Mouse (Mus musculus) embryonic facial prominence, embryonic 13.5 days (tissue): ENCODE results near the gene Ica1l. TPM values are rescaled to one million over a fixed set of nuclear protein-coding genes. Genes with fewer than 3 reads are reported as not detected.

ENCODE experiments used
- ATAC-seq: fragments of 200-750 bp; cut with Nextera tagmentation; 2 replicates; pipeline ENCODE4 v1.8.0; 2017; ENCODE audit warnings: low read depth; ENCODE audit not compliant: insufficient number of reproducible peaks, insufficient read depth, low FRiP score, low TSS enrichment
- H3K27ac ChIP-seq: fragments of 300-500 bp; sonication (generic); 2 replicates; pipeline ENCODE4 v1.5.1; 2015; ENCODE audit warnings: moderate library complexity, mild to moderate bottlenecking, inconsistent platforms
- H3K27me3 ChIP-seq: fragments of 300-500 bp; sonication (generic); 2 replicates; pipeline ENCODE4 v1.6.1; 2015; ENCODE audit warnings: mild to moderate bottlenecking, inconsistent platforms
- H3K36me3 ChIP-seq: fragments of 300-500 bp; sonication (generic); 2 replicates; pipeline ENCODE4 v1.6.1; 2015; ENCODE audit warnings: mild to moderate bottlenecking, inconsistent platforms
- H3K4me1 ChIP-seq: fragments of 300-500 bp; sonication (generic); 2 replicates; pipeline ENCODE4 v1.6.1; 2015; ENCODE audit warnings: inconsistent platforms
- H3K4me2 ChIP-seq: fragments of 300-500 bp; sonication (generic); 2 replicates; pipeline ENCODE4 v1.6.1; 2015; ENCODE audit warnings: moderate library complexity, mild to moderate bottlenecking, inconsistent platforms
- H3K4me3 ChIP-seq: fragments of 300-500 bp; sonication (generic); 2 replicates; pipeline ENCODE4 v1.5.1; 2015; ENCODE audit warnings: mild to moderate bottlenecking, inconsistent platforms
- H3K9ac ChIP-seq: fragments of 300-500 bp; sonication (generic); 2 replicates; pipeline ENCODE4 v1.6.1; 2015; ENCODE audit warnings: mild to moderate bottlenecking, inconsistent platforms
- H3K9me3 ChIP-seq: fragments of 300-500 bp; sonication (generic); 2 replicates; pipeline ENCODE4 v1.6.1; 2016; ENCODE audit warnings: inconsistent platforms
- WGBS: fragments of 180-500 bp; shearing (Covaris S2); methylation state at CpG from one replicate; pipeline ENCODE4 v1.1.7; 2015; ENCODE audit warnings: mixed read lengths; 5-methylcytosine and 5-hydroxymethylcytosine counted together
- polyA plus RNA-seq: library from polyadenylated mRNA; unstranded; fragments of >200 nt; fragmentation: Nextera tagmentation; extraction: Ambion mirVana; gene quantifications from 2 replicates; pipeline ENCODE4 v1.2.1, GENCODE M21; 2015

Gene Ica1l
- polyA plus RNA-seq, 1 experiment from 2014 or later = 1.7 TPM

- no peak overlapping the region for H3K27ac ChIP-seq
- H3K27me3 ChIP-seq = no peaks in the 10 kb centered on the region
- H3K4me3 ChIP-seq = no peak overlapping the region
- no peaks in the 10 kb centered on the region for H3K36me3 ChIP-seq
- no peaks in the 10 kb centered on the region for H3K4me1 ChIP-seq
- no peaks in the 10 kb centered on the region for H3K9me3 ChIP-seq
- H3K4me2 ChIP-seq = no peak overlapping the region
- H3K9ac ChIP-seq = no peak overlapping the region
- no peak for ATAC-seq
- 69% methylated on average over 5 of the region's 5 CpGs for WGBS
Observed at GRCm38 (mm10) chr1:60016136-60016611, 26.8 kb downstream of the Ica1l start.

- WGBS = 86% methylated on average over 6 of the region's 6 CpGs
Observed at GRCm38 (mm10) chr1:60015511-60015910, 27.5 kb downstream of the Ica1l start.

GRCm38 (mm10) chr1:60013779-60014178 is 29.2 kb downstream of the Ica1l start:
- no peak overlapping the region for H3K27ac ChIP-seq
- H3K4me3 ChIP-seq = no peak overlapping the region
- ATAC-seq = no peak
- no peaks in the 10 kb centered on the region for H3K4me1 ChIP-seq
- H3K4me2 ChIP-seq = no peak overlapping the region
- no peaks in the 10 kb centered on the region for H3K27me3 ChIP-seq
- no peaks in the 10 kb centered on the region for H3K9me3 ChIP-seq
- H3K9ac ChIP-seq = no peak overlapping the region
- 88% methylated on average over 10 of the region's 10 CpGs for WGBS
- no peaks in the 10 kb centered on the region for H3K36me3 ChIP-seq

More at GRCm38 (mm10) chr1:60015511-60015910, 27.5 kb downstream of the Ica1l start:
- Histone ChIP-seq H3K27ac (no peak overlapping the region), H3K9me3 (no peaks in the 10 kb centered on the region), H3K9ac (no peak overlapping the region), H3K4me1 (no peaks in the 10 kb centered on the region), H3K36me3 (no peaks in the 10 kb centered on the region), H3K27me3 (no peaks in the 10 kb centered on the region), H3K4me3 (no peak overlapping the region), H3K4me2 (no peak overlapping the region)
- no peak for ATAC-seq

- Histone ChIP-seq H3K4me3 (no peak overlapping the region), H3K9me3 (no peaks in the 10 kb centered on the region), H3K27ac (no peak overlapping the region), H3K9ac (no peak overlapping the region), H3K36me3 (no peaks in the 10 kb centered on the region), H3K4me1 (no peaks in the 10 kb centered on the region), H3K27me3 (no peaks in the 10 kb centered on the region), H3K4me2 (no peak overlapping the region)
- no peak for ATAC-seq
- WGBS = 85% methylated on average over 2 of the region's 2 CpGs
Observed at GRCm38 (mm10) chr1:60008743-60009142, 34.2 kb downstream of the Ica1l start.

- Histone ChIP-seq H3K9ac (no peak overlapping the region), H3K9me3 (no peaks in the 10 kb centered on the region), H3K4me1 (no peaks in the 10 kb centered on the region), H3K4me3 (no peak overlapping the region), H3K4me2 (no peak overlapping the region), H3K36me3 (no peaks in the 10 kb centered on the region), H3K27me3 (no peaks in the 10 kb centered on the region), H3K27ac (no peak overlapping the region)
- WGBS = 92% methylated on average over 10 of the region's 10 CpGs
- ATAC-seq = no peak
Observed at GRCm38 (mm10) chr1:60007337-60007736, 35.6 kb downstream of the Ica1l start.

GRCm38 (mm10) chr1:60000319-60000718 is 42.7 kb downstream of the Ica1l start:
- H3K27ac ChIP-seq = no peak overlapping the region
- H3K4me2 ChIP-seq = no peak overlapping the region
- no peaks in the 10 kb centered on the region for H3K4me1 ChIP-seq
- ATAC-seq = no peak
- H3K4me3 ChIP-seq = no peak overlapping the region
- no peak overlapping the region for H3K9ac ChIP-seq
- H3K36me3 ChIP-seq = no peaks in the 10 kb centered on the region
- WGBS = 62% methylated on average over 2 of the region's 2 CpGs
- no peaks in the 10 kb centered on the region for H3K9me3 ChIP-seq
- H3K27me3 ChIP-seq = no peaks in the 10 kb centered on the region

GRCm38 (mm10) chr1:59997352-59997751 is 45.6 kb downstream of the Ica1l start:
- ATAC-seq = no peak
- 66% methylated on average over 5 of the region's 5 CpGs for WGBS

GRCm38 (mm10) chr1:59995646-59996045 is 47.3 kb downstream of the Ica1l start:
- no peak overlapping the region for H3K4me3 ChIP-seq
- H3K4me1 ChIP-seq = no peaks in the 10 kb centered on the region
- H3K9ac ChIP-seq = no peak overlapping the region
- H3K27ac ChIP-seq = no peak overlapping the region
- peaks cover 14% of the 10 kb centered on the region; the same call in 1 of the 2 replicates for H3K36me3 ChIP-seq
- no peak overlapping the region for H3K4me2 ChIP-seq
- no peaks in the 10 kb centered on the region for H3K9me3 ChIP-seq
- H3K27me3 ChIP-seq = no peaks in the 10 kb centered on the region
- ATAC-seq = no peak
- WGBS = 55% methylated on average over 3 of the region's 3 CpGs

More at GRCm38 (mm10) chr1:59997352-59997751, 45.6 kb downstream of the Ica1l start:
- Histone ChIP-seq H3K9me3 (no peaks in the 10 kb centered on the region), H3K27ac (no peak overlapping the region), H3K4me3 (no peak overlapping the region), H3K4me2 (no peak overlapping the region), H3K9ac (no peak overlapping the region), H3K36me3 (0 out of 2 replicates have a peak, but pooled peaks cover 2% of the 10 kb centered on the region), H3K4me1 (no peaks in the 10 kb centered on the region), H3K27me3 (no peaks in the 10 kb centered on the region)

- Histone ChIP-seq H3K4me2 (no peak overlapping the region), H3K4me1 (no peaks in the 10 kb centered on the region), H3K36me3 (peaks cover 43% of the 10 kb centered on the region), H3K9me3 (0 out of 2 replicates have a peak, but pooled peaks cover 3% of the 10 kb centered on the region), H3K9ac (no peak overlapping the region), H3K27ac (no peak overlapping the region), H3K4me3 (no peak overlapping the region), H3K27me3 (no peaks in the 10 kb centered on the region)
- ATAC-seq = no peak
- WGBS = 96% methylated on average over 3 of the region's 3 CpGs
Observed at GRCm38 (mm10) chr1:59987399-59988040, 55.5 kb downstream of the Ica1l start.

- Histone ChIP-seq H3K36me3 (peaks cover 44% of the 10 kb centered on the region), H3K9me3 (0 out of 2 replicates have a peak, but pooled peaks cover 3% of the 10 kb centered on the region), H3K9ac (no peak overlapping the region), H3K4me1 (no peaks in the 10 kb centered on the region), H3K27me3 (no peaks in the 10 kb centered on the region), H3K4me2 (no peak overlapping the region), H3K4me3 (no peak overlapping the region), H3K27ac (no peak overlapping the region)
- no peak for ATAC-seq
Observed at GRCm38 (mm10) chr1:59986626-59987025, 56.4 kb downstream of the Ica1l start.

GRCm38 (mm10) chr1:59967291-59967690 is 75.7 kb downstream of the Ica1l start:
- no peak overlapping the region for H3K9ac ChIP-seq
- 88% methylated on average over 4 of the region's 4 CpGs for WGBS

GRCm38 (mm10) chr1:59966171-59966785 is 76.7 kb downstream of the Ica1l start:
- ATAC-seq = no peak
- Histone ChIP-seq H3K9ac (no peak overlapping the region), H3K4me3 (no peak overlapping the region), H3K36me3 (peaks cover 40% of the 10 kb centered on the region), H3K27ac (no peak overlapping the region), H3K27me3 (no peaks in the 10 kb centered on the region), H3K4me1 (no peaks in the 10 kb centered on the region), H3K4me2 (no peak overlapping the region), H3K9me3 (no peaks in the 10 kb centered on the region)
- 90% methylated on average over 6 of the region's 6 CpGs for WGBS

More at GRCm38 (mm10) chr1:59967291-59967690, 75.7 kb downstream of the Ica1l start:
- ATAC-seq = no peak
- Histone ChIP-seq H3K4me1 (no peaks in the 10 kb centered on the region), H3K9me3 (no peaks in the 10 kb centered on the region), H3K27me3 (no peaks in the 10 kb centered on the region), H3K27ac (no peak overlapping the region), H3K4me3 (no peak overlapping the region), H3K36me3 (peaks cover 39% of the 10 kb centered on the region), H3K4me2 (no peak overlapping the region)
